Mouse (Mus musculus) hindbrain, embryonic 11.5 days (tissue): Measurements from ENCODE around the gene Tnks1bp1. TPM values are rescaled to one million over a fixed set of nuclear protein-coding genes. Genes with fewer than 3 reads are reported as not detected.
A peak's percentile ranks its signal among the peaks of the same experiment; 100 is the strongest.

Experiments used
- ATAC-seq: fragments of 200-750 bp; cut with Nextera tagmentation; 2 replicates; pipeline ENCODE4 v1.8.0; 2017; ENCODE audit warnings: mild to moderate bottlenecking, moderate TSS enrichment, moderate library complexity; ENCODE audit not compliant: low FRiP score
- DNase-seq: peaks from one replicate; pipeline ENCODE4 v3.0.0-alpha.2; 2015; ENCODE audit warnings: low spot score
- H3K27ac ChIP-seq: fragments of 300-500 bp; sonication (generic); 2 replicates; pipeline ENCODE4 v1.5.1; 2014; ENCODE audit warnings: mild to moderate bottlenecking, low read depth, low read length
- H3K27me3 ChIP-seq: fragments of 300-500 bp; sonication (generic); 2 replicates; pipeline ENCODE4 v1.6.1; 2014; ENCODE audit warnings: mild to moderate bottlenecking, low read length, moderate library complexity, mixed read lengths; ENCODE audit not compliant: control insufficient read depth, insufficient read depth
- H3K36me3 ChIP-seq: fragments of 300-500 bp; sonication (generic); 2 replicates; pipeline ENCODE4 v1.6.1; 2014; ENCODE audit warnings: mild to moderate bottlenecking, low read length, moderate library complexity, mixed read lengths; ENCODE audit not compliant: control insufficient read depth, insufficient read depth
- H3K4me1 ChIP-seq: fragments of 300-500 bp; sonication (generic); replicated peaks from 2 replicates; pipeline ENCODE4 v1.6.1; 2014; ENCODE audit warnings: low read length, mixed read lengths; ENCODE audit not compliant: control insufficient read depth, insufficient read depth
- H3K4me2 ChIP-seq: fragments of 300-500 bp; sonication (generic); replicated peaks from 2 replicates; pipeline ENCODE4 v1.6.1; 2014; ENCODE audit warnings: mild to moderate bottlenecking, low read depth, low read length
- H3K4me3 ChIP-seq: fragments of 300-500 bp; sonication (generic); 2 replicates; pipeline ENCODE4 v1.5.1; 2014; ENCODE audit warnings: low read depth, low read length
- H3K9ac ChIP-seq: fragments of 300-500 bp; sonication (generic); 2 replicates; pipeline ENCODE4 v1.6.1; 2014; ENCODE audit warnings: low read depth, low read length
- H3K9me3 ChIP-seq: fragments of 300-500 bp; sonication (generic); 2 replicates; pipeline ENCODE4 v1.6.1; 2016; ENCODE audit warnings: low read length; ENCODE audit not compliant: control insufficient read depth
- WGBS: fragments of 180-500 bp; shearing (Covaris S2); extraction: QIAGEN DNeasy Blood & Tissue Kit; methylation state at CpG from one replicate; pipeline ENCODE4 v1.1.7; 2014; 5-methylcytosine and 5-hydroxymethylcytosine counted together
- polyA plus RNA-seq: library from polyadenylated mRNA; unstranded; fragments of >200 nt; fragmentation: Nextera tagmentation; extraction: Ambion mirVana; gene quantifications from 2 replicates; pipeline ENCODE4 v1.2.1, GENCODE M21; 2014

The Tnks1bp1 gene
- polyA plus RNA-seq, 1 experiment from 2014 or later = 11.8 TPM

DNA sequence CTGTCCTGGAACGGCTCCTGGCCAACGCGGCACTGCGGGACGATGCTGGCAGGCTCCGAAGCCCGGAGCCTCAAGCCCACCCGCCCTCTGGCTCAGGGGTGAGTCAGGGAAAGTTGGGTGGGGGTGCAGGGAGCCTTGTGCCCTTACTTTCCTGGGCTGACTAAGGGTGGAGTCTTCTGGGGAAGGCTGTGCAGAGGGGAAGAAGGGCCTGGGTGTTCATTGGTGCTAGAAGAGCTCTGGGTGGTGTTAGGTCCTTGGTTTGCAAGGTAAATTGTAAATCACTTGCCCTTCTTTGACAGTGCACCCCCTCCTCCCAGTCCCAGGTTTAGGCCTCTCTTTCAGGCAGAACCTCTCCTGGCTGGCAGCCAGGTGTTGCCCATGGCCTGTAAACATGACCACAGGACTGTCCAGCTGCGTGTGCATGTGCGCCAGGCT is 13.3 kb downstream of the Tnks1bp1 start:
- Histone ChIP-seq H3K4me3 (no peak overlapping the region), H3K36me3 (peaks cover 11% of the 10 kb centered on the region), H3K27ac (no peak overlapping the region), H3K9me3 (no peaks in the 10 kb centered on the region), H3K27me3 (no peaks in the 10 kb centered on the region), H3K4me2 (peak overlapping the region; percentile 17; the same call in 1 of the 2 replicates), H3K4me1 (no peaks in the 10 kb centered on the region), H3K9ac (0 out of 2 replicates have a peak overlapping the region, but pooled peaks have one; percentile 4)
- ATAC-seq (peak; percentile 3; the same call in 1 of the 2 replicates), DNase-seq (no peak)
- WGBS = 46% methylated on average over 10 of the region's 10 CpGs

DNA sequence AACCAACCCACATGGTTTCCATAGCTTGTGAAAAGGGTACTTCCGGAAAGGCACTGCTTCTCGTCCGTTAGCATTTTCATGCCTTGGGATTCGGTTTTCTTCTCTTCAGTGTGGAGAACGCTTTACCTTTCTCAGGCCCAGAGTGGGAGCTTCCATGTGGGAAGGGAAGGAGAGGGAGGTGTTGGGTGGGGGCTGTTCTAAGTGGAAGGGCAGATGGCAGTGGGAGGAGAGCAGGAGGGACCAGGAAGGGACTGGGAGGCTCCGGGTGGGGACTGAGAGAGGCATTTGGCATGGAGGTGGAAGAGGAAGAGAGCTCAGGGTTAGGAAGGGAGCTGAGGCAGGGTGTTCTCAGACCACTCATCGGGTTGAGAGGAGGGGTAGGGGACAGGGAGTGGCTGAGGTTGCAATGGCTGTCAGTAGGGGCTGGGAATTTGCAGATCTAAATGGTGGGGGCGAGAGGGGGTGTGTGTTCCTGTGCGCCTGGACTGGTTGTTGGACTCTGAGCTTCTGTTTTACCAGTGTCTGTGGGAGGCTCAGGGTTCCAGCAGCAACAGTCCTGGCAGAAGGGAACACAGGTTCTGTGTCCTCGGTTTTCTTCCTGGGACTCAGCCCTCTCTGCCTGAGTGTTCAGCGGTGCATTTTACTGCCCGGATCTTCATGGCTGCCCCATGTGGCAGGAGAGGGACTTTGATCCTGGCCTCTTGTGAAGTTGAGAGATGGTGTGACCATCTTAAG is 17.5 kb downstream of the Tnks1bp1 start:
- Histone ChIP-seq H3K36me3 (0 out of 2 replicates have a peak, but pooled peaks cover 3% of the 10 kb centered on the region), H3K27me3 (no peaks in the 10 kb centered on the region), H3K4me3 (no peak overlapping the region), H3K4me1 (no peaks in the 10 kb centered on the region), H3K9me3 (no peaks in the 10 kb centered on the region), H3K9ac (no peak overlapping the region), H3K4me2 (no peak overlapping the region), H3K27ac (no peak overlapping the region)
- WGBS = 88% methylated on average over 12 of the region's 12 CpGs
- ATAC-seq (no peak), DNase-seq (no peak)

- no peak for ATAC-seq
- Histone ChIP-seq H3K27me3 (no peaks in the 10 kb centered on the region), H3K4me3 (no peak overlapping the region), H3K4me2 (no peak overlapping the region), H3K27ac (no peak overlapping the region), H3K9me3 (no peaks in the 10 kb centered on the region), H3K4me1 (no peaks in the 10 kb centered on the region), H3K36me3 (0 out of 2 replicates have a peak, but pooled peaks cover 3% of the 10 kb centered on the region), H3K9ac (no peak overlapping the region)
- 96% methylated on average over 5 of the region's 5 CpGs for WGBS
- DNase-seq = no peak
These were observed 19.1 kb downstream of the Tnks1bp1 start for GRCm38 (mm10) chr2:85066937-85067336.

GRCm38 (mm10) chr2:85067903-85068625 is 20.2 kb downstream of the Tnks1bp1 start:
- no peaks in the 10 kb centered on the region for H3K27me3 ChIP-seq
- DNase-seq = no peak
- ATAC-seq = no peak
- no peak overlapping the region for H3K4me3 ChIP-seq
- no peaks in the 10 kb centered on the region for H3K36me3 ChIP-seq
- no peak overlapping the region for H3K27ac ChIP-seq
- H3K4me2 ChIP-seq = no peak overlapping the region
- H3K4me1 ChIP-seq = no peaks in the 10 kb centered on the region
- no peak overlapping the region for H3K9ac ChIP-seq
- 89% methylated on average over 10 of the region's 10 CpGs for WGBS
- H3K9me3 ChIP-seq = no peaks in the 10 kb centered on the region

GRCm38 (mm10) chr2:85068626-85069025 is 20.8 kb downstream of the Tnks1bp1 start:
- ATAC-seq (no peak), DNase-seq (no peak)
- H3K9ac ChIP-seq = no peak overlapping the region
- no peak overlapping the region for H3K27ac ChIP-seq
- no peaks in the 10 kb centered on the region for H3K9me3 ChIP-seq
- H3K4me2 ChIP-seq = no peak overlapping the region
- no peaks in the 10 kb centered on the region for H3K4me1 ChIP-seq
- H3K4me3 ChIP-seq = no peak overlapping the region
- H3K27me3 ChIP-seq = no peaks in the 10 kb centered on the region
- 83% methylated on average over 2 of the region's 2 CpGs for WGBS
- H3K36me3 ChIP-seq = no peaks in the 10 kb centered on the region

GRCm38 (mm10) chr2:85070086-85070485 is 22.3 kb downstream of the Tnks1bp1 start:
- no peak overlapping the region for H3K4me2 ChIP-seq
- ATAC-seq (no peak), DNase-seq (no peak)
- no peak overlapping the region for H3K9ac ChIP-seq
- H3K36me3 ChIP-seq = no peaks in the 10 kb centered on the region
- no peaks in the 10 kb centered on the region for H3K4me1 ChIP-seq
- no peaks in the 10 kb centered on the region for H3K9me3 ChIP-seq
- H3K27me3 ChIP-seq = no peaks in the 10 kb centered on the region
- no peak overlapping the region for H3K4me3 ChIP-seq
- no peak overlapping the region for H3K27ac ChIP-seq
- WGBS = 72% methylated on average over 15 of the region's 15 CpGs

DNA sequence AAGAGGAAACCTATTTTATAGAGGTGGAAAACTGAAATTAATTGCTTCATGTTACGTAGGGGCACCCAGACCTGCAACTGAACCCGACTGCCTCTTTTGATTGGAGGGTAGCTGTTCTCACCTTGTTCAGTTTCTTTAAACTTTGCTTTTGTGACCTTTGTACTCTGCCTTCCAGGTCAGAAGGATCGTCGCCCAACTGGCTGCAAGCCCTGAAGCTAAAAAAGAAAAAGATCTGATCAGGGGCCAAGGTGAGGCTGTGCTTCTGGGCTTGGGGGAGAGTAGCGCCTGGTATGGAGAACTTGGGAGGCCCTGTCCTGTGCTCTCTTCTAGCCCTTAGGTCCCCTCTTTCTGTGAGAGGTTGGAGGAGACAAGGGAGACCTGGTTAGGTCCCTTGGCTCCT is 24.1 kb downstream of the Tnks1bp1 start:
- H3K9ac ChIP-seq = no peak overlapping the region
- no peaks in the 10 kb centered on the region for H3K36me3 ChIP-seq
- H3K4me2 ChIP-seq = no peak overlapping the region
- no peak for DNase-seq
- H3K27ac ChIP-seq = no peak overlapping the region
- no peaks in the 10 kb centered on the region for H3K27me3 ChIP-seq
- H3K9me3 ChIP-seq = no peaks in the 10 kb centered on the region
- H3K4me3 ChIP-seq = no peak overlapping the region
- WGBS = 89% methylated on average over 5 of the region's 5 CpGs
- ATAC-seq = no peak
- no peaks in the 10 kb centered on the region for H3K4me1 ChIP-seq

GRCm38 (mm10) chr2:85073751-85074150 is 25.9 kb downstream of the Tnks1bp1 start:
- ATAC-seq (no peak), DNase-seq (no peak)
- no peak overlapping the region for H3K9ac ChIP-seq
- no peaks in the 10 kb centered on the region for H3K27me3 ChIP-seq
- no peak overlapping the region for H3K27ac ChIP-seq
- no peak overlapping the region for H3K4me2 ChIP-seq
- no peak overlapping the region for H3K4me3 ChIP-seq
- H3K36me3 ChIP-seq = no peaks in the 10 kb centered on the region
- H3K4me1 ChIP-seq = no peaks in the 10 kb centered on the region
- no peaks in the 10 kb centered on the region for H3K9me3 ChIP-seq
- 84% methylated on average over 5 of the region's 5 CpGs for WGBS
